8 mouse cellular contexts compared by ENCODE assay signal in genomic region chr10:80053259-80053780, GRCm38 (mm10). TPM values are rescaled to one million over a fixed set of nuclear protein-coding genes. Genes with fewer than 3 reads are reported as not detected.
DNase-seq lines count a peak whose midpoint lies in the region; ATAC-seq and TF ChIP-seq lines count a peak whose summit lies in the region.

No protein-coding gene starts in this region.

- no peaks in the 10 kb centered on the region for H3K9me3 ChIP-seq in embryonic facial prominence, embryonic 15.5 days (replicated peaks)
- H3K9me3 ChIP-seq in kidney, embryonic 14.5 days (ENCODE audit: control insufficient read depth, low read length) = no peaks in the 10 kb centered on the region
- H3K9me3 ChIP-seq in limb, embryonic 15.5 days = no peaks in the 10 kb centered on the region

- TF ChIP-seq POLR2A in bone marrow, adult 2 months (IDR thresholded peaks at IDR 0.05; ENCODE audit: borderline replicate concordance, control insufficient read depth, low read depth, low read length) = peak; percentile 92

- H3K36me3 ChIP-seq in embryonic facial prominence, embryonic 15.5 days = peaks cover 28% of the 10 kb centered on the region
- H3K36me3 ChIP-seq in kidney, embryonic 14.5 days (ENCODE audit: control insufficient read depth, insufficient read depth, low read length) = peaks cover 29% of the 10 kb centered on the region
- peaks cover 26% of the 10 kb centered on the region for H3K36me3 ChIP-seq in limb, embryonic 15.5 days

- peak overlapping the region; percentile 86 for H3K9ac ChIP-seq in embryonic facial prominence, embryonic 15.5 days
- peak overlapping the region; percentile 97 for H3K9ac ChIP-seq in kidney, embryonic 14.5 days (ENCODE audit: low read depth, low read length)
- peak overlapping the region; percentile 90 for H3K9ac ChIP-seq in limb, embryonic 15.5 days

- peak overlapping the region; percentile 97 for H3K27ac ChIP-seq in bone marrow, adult 2 months (ENCODE audit: control insufficient read depth, insufficient read depth, low read depth, low read length, poor library complexity)
- H3K27ac ChIP-seq in embryonic facial prominence, embryonic 15.5 days (replicated peaks) = peak overlapping the region; percentile 95
- peak overlapping the region; percentile 99 for H3K27ac ChIP-seq in kidney, embryonic 14.5 days (ENCODE audit: low read depth, low read length)
- peak overlapping the region; percentile 97 for H3K27ac ChIP-seq in limb, embryonic 15.5 days

- peak; percentile 94 for ATAC-seq in embryonic facial prominence, embryonic 15.5 days (ENCODE audit: insufficient number of reproducible peaks, low FRiP score, low TSS enrichment, low read depth)
- ATAC-seq in kidney, embryonic 14.5 days (ENCODE audit: low FRiP score, low TSS enrichment) = peak; percentile 97
- peak; percentile 95 for ATAC-seq in limb, embryonic 15.5 days (ENCODE audit: insufficient number of reproducible peaks, low FRiP score, low TSS enrichment, low read depth)

- no peak for TF ChIP-seq CTCF in bone marrow, adult 2 months (IDR thresholded peaks at IDR 0.05; ENCODE audit: control insufficient read depth, insufficient read depth, low read length)

- peaks cover 6% of the 10 kb centered on the region; the same call in 1 of the 2 replicates for H3K4me1 ChIP-seq in bone marrow, adult 2 months (ENCODE audit: control insufficient read depth, insufficient read depth, low read length)
- peaks cover 36% of the 10 kb centered on the region for H3K4me1 ChIP-seq in embryonic facial prominence, embryonic 15.5 days
- peaks cover 17% of the 10 kb centered on the region for H3K4me1 ChIP-seq in kidney, embryonic 14.5 days (ENCODE audit: control insufficient read depth, insufficient read depth, low read length)
- H3K4me1 ChIP-seq in limb, embryonic 15.5 days = peaks cover 31% of the 10 kb centered on the region

- H3K4me3 ChIP-seq in bone marrow, adult 2 months (replicated peaks; ENCODE audit: control insufficient read depth, low read depth, low read length) = peak overlapping the region; percentile 84
- H3K4me3 ChIP-seq in embryonic facial prominence, embryonic 15.5 days (replicated peaks) = peak overlapping the region; percentile 70
- peak overlapping the region; percentile 86 for H3K4me3 ChIP-seq in kidney, embryonic 14.5 days (ENCODE audit: low read length)
- H3K4me3 ChIP-seq in limb, embryonic 15.5 days = peak overlapping the region; percentile 89

- peak overlapping the region; percentile 72 for H3K4me2 ChIP-seq in embryonic facial prominence, embryonic 15.5 days (replicated peaks)
- peak overlapping the region; percentile 86 for H3K4me2 ChIP-seq in kidney, embryonic 14.5 days (replicated peaks; ENCODE audit: low read depth, low read length)
- peak overlapping the region; percentile 73 for H3K4me2 ChIP-seq in limb, embryonic 15.5 days

- H3K27me3 ChIP-seq in embryonic facial prominence, embryonic 15.5 days = no peaks in the 10 kb centered on the region
- H3K27me3 ChIP-seq in kidney, embryonic 14.5 days (ENCODE audit: control insufficient read depth, insufficient read depth, low read length) = no peaks in the 10 kb centered on the region
- no peaks in the 10 kb centered on the region for H3K27me3 ChIP-seq in limb, embryonic 15.5 days

- DNase-seq in 416B (ENCODE audit: low read depth) = peak; percentile 99
- peak; percentile 100 for DNase-seq in heart, adult 9 months (ENCODE audit: low spot score in 2 of 2)
- DNase-seq in monocyte, adult 2 months (ENCODE audit: low read depth in 1 of 2, low spot score in 2 of 2) = peak; percentile 99 to 100
- peak; percentile 100 for DNase-seq in spleen, postnatal 36 days (ENCODE audit: low spot score in 2 of 2)

- WGBS in bone marrow, adult 2 months = under 1% methylated on average over 47 of the region's 47 CpGs
- WGBS in embryonic facial prominence, embryonic 15.5 days = under 1% methylated on average over 47 of the region's 47 CpGs
- WGBS in kidney, embryonic 14.5 days = under 1% methylated on average over 47 of the region's 47 CpGs
- under 1% methylated on average over 47 of the region's 47 CpGs for WGBS in limb, embryonic 15.5 days

RNA-seq across cellular contexts. Expression of gene Gpx4, which starts 6.4 kb away (rescaled TPM):
- polyA plus RNA-seq in bone marrow, adult 2 months (2011; ENCODE audit: insufficient read depth, insufficient read length, low replicate concordance, missing spikeins) = 948 and 2,392 TPM in 2 replicates
- polyA plus RNA-seq in embryonic facial prominence, embryonic 15.5 days (2015; fragmentation: Nextera tagmentation; extraction: Ambion mirVana) = 503 and 528 TPM in 2 replicates
- polyA plus RNA-seq in kidney, embryonic 14.5 days (2014; fragmentation: Nextera tagmentation; extraction: Ambion mirVana) = 552 and 641 TPM in 2 replicates
- 432 and 471 TPM in 2 replicates for polyA plus RNA-seq in limb, embryonic 15.5 days (2015; fragmentation: Nextera tagmentation; extraction: Ambion mirVana)

RNA-seq across cellular contexts. Expression of gene Polr2e, which starts 13.7 kb away (rescaled TPM):
- polyA plus RNA-seq in bone marrow, adult 2 months (2011; ENCODE audit: insufficient read depth, insufficient read length, low replicate concordance, missing spikeins) = 35.6 and 44.5 TPM in 2 replicates
- polyA plus RNA-seq in embryonic facial prominence, embryonic 15.5 days (2015; fragmentation: Nextera tagmentation; extraction: Ambion mirVana) = 218 and 221 TPM in 2 replicates
- polyA plus RNA-seq in kidney, embryonic 14.5 days (2014; fragmentation: Nextera tagmentation; extraction: Ambion mirVana) = 276 and 310 TPM in 2 replicates
- polyA plus RNA-seq in limb, embryonic 15.5 days (2015; fragmentation: Nextera tagmentation; extraction: Ambion mirVana) = 213 and 217 TPM in 2 replicates

RNA-seq across cellular contexts. Expression of gene Arhgap45, which starts 36.9 kb away (rescaled TPM):
- 111 and 291 TPM in 2 replicates for polyA plus RNA-seq in bone marrow, adult 2 months (2011; ENCODE audit: insufficient read depth, insufficient read length, low replicate concordance, missing spikeins)
- 5.1 and 6.2 TPM in 2 replicates for polyA plus RNA-seq in embryonic facial prominence, embryonic 15.5 days (2015; fragmentation: Nextera tagmentation; extraction: Ambion mirVana)
- polyA plus RNA-seq in kidney, embryonic 14.5 days (2014; fragmentation: Nextera tagmentation; extraction: Ambion mirVana) = 4.8 and 7.7 TPM in 2 replicates
- polyA plus RNA-seq in limb, embryonic 15.5 days (2015; fragmentation: Nextera tagmentation; extraction: Ambion mirVana) = 5.3 and 6.4 TPM in 2 replicates

RNA-seq across cellular contexts. Expression of gene Sbno2, which starts 52.1 kb away (rescaled TPM):
- 37.6 and 83.8 TPM in 2 replicates for polyA plus RNA-seq in bone marrow, adult 2 months (2011; ENCODE audit: insufficient read depth, insufficient read length, low replicate concordance, missing spikeins)
- polyA plus RNA-seq in embryonic facial prominence, embryonic 15.5 days (2015; fragmentation: Nextera tagmentation; extraction: Ambion mirVana) = 19.4 and 19.8 TPM in 2 replicates
- 10.6 and 14.8 TPM in 2 replicates for polyA plus RNA-seq in kidney, embryonic 14.5 days (2014; fragmentation: Nextera tagmentation; extraction: Ambion mirVana)
- polyA plus RNA-seq in limb, embryonic 15.5 days (2015; fragmentation: Nextera tagmentation; extraction: Ambion mirVana) = 19.7 and 19.8 TPM in 2 replicates

RNA-seq across cellular contexts. Expression of gene Abca7, which starts 57.0 kb away (rescaled TPM):
- polyA plus RNA-seq in bone marrow, adult 2 months (2011; ENCODE audit: insufficient read depth, insufficient read length, low replicate concordance, missing spikeins) = 54.3 and 96.9 TPM in 2 replicates
- polyA plus RNA-seq in embryonic facial prominence, embryonic 15.5 days (2015; fragmentation: Nextera tagmentation; extraction: Ambion mirVana) = 3.7 and 4.0 TPM in 2 replicates
- polyA plus RNA-seq in kidney, embryonic 14.5 days (2014; fragmentation: Nextera tagmentation; extraction: Ambion mirVana) = 1.8 and 2.7 TPM in 2 replicates
- polyA plus RNA-seq in limb, embryonic 15.5 days (2015; fragmentation: Nextera tagmentation; extraction: Ambion mirVana) = 3.3 and 3.4 TPM in 2 replicates

Comparison
In these comparisons a context has a peak if more than half of its experiments do, and no peak if none do; other contexts are left out.
1. Peak in every context shown above with its lines: DNase-seq, ATAC-seq, H3K4me3 ChIP-seq and H3K27ac ChIP-seq.
2. RNA of gene Arhgap45, which starts 36.9 kb away (polyA plus RNA-seq): 111 to 291 TPM in bone marrow, adult 2 months; 4.8 to 7.7 TPM in kidney, embryonic 14.5 days, 5.3 to 6.4 TPM in limb, embryonic 15.5 days and 5.1 to 6.2 TPM in embryonic facial prominence, embryonic 15.5 days; every median in the first group is over 10 times any median in the second.